Mouse (Mus musculus) ES-E14 (cell line): ENCODE results near the gene Rragb.

Source experiments
- CHD2 ChIP-seq: IDR thresholded peaks from 2 replicates; pipeline ENCODE4 v1.6.1; 2014; ENCODE audit warnings: mild to moderate bottlenecking, low read depth, low read length, inconsistent platforms
- HCFC1 ChIP-seq: IDR thresholded peaks from 2 replicates; pipeline ENCODE4 v1.6.1; 2012; ENCODE audit warnings: low read length, inconsistent platforms, borderline replicate concordance; ENCODE audit not compliant: insufficient read depth
- MAFK ChIP-seq: IDR thresholded peaks from 2 replicates; pipeline ENCODE4 v1.6.1; 2014; ENCODE audit warnings: mild to moderate bottlenecking, low read depth, low read length, inconsistent platforms; ENCODE audit not compliant: insufficient read depth
- ZC3H11A ChIP-seq: IDR thresholded peaks from 2 replicates; pipeline ENCODE4 v1.6.1; 2012; ENCODE audit warnings: low read depth, mild to moderate bottlenecking, inconsistent platforms, low read length, borderline replicate concordance
- ZNF384 ChIP-seq: IDR thresholded peaks from 2 replicates; pipeline ENCODE4 v1.6.1; 2012; ENCODE audit warnings: low read depth, low read length, inconsistent platforms

DNA sequence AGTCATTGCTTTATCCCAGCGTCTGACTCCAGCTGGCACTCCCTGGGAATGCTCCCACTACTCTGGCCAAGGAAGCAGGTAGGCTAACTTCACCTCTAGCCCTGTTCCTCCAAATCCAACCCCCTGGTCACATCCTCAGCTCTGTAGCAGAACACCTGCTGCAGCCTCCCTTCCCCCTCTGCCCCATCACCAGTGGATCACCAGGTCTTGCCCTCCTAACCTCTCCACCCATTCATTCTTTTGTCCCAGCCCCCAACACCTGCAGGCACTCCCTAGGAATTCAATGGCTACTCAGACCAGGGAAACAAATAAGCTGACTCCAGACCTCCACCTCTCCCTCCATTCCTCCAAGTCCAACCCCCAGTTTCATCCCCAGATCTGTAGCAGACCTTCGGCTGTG is 20.8 kb upstream of the Rragb start:
- TF ChIP-seq HCFC1 (no peak), MAFK (no peak), CHD2 (peak; percentile 47; the same call in 1 of the 2 replicates), ZNF384 (no peak), ZC3H11A (no peak)
